ENCODE assay signal across 8 mouse cellular contexts in the genomic region with DNA sequence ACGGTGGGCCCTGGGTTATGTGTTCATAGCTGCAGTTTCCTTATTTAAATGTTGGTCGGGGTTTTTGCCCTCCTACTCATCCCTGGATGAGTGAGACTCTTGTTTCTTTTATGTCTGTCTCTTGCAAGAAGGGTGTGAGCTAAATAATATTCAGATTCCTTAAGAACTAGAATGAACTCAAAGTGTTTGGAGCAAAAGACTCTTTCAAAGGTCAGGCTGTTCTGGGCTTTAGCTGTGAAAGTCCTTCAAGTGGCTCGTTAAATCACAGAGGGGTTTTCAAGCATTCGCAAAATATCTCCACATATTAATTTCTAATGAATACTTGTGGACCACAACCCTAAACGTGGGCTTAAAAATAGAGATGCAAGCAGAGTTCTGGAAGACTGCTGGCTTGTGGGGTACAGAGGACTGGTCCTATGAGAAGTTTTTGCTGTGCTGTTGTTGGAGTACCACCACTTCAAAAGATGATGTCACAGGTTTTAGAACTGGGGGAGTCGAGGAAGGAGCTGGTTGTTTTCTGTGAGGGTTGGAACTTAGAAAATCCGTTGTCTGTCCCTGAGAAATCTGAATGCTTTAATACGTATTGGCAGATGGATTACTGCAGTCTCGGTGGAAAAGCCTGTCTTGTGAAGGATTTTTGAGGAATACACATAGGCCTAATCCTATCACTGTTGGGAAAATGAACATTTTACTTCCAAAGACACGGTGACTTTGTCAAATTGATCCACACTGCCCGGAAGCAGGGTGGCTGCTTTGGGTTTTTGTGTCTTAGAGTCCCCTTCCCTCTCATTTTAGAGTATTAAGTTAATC. TPM values are rescaled to one million over a fixed set of nuclear protein-coding genes. Genes with fewer than 3 reads are reported as not detected.
A peak's percentile ranks its signal among the peaks of the same experiment; 100 is the strongest.
DNase-seq lines count a peak whose midpoint lies in the region; ATAC-seq and TF ChIP-seq lines count a peak whose summit lies in the region.

No protein-coding gene starts in this region.

- H3K27ac ChIP-seq in forebrain, postnatal 0 days (ENCODE audit: low read depth, low read length), result peak overlapping the region; percentile 100
- H3K27ac ChIP-seq in liver, embryonic 12.5 days, result peak overlapping the region; percentile 92; the same call in 1 of the 2 replicates

- no peak for ATAC-seq in erythroblast, adult 5-6 weeks (replicated peaks; ENCODE audit: low FRiP score, poor library complexity, severe bottlenecking)
- ATAC-seq in forebrain, postnatal 0 days, result no peak
- no peak for ATAC-seq in liver, embryonic 12.5 days

- peak overlapping the region; percentile 87 for H3K9ac ChIP-seq in forebrain, postnatal 0 days
- H3K9ac ChIP-seq in liver, embryonic 12.5 days, result peak overlapping the region; percentile 86

- peak overlapping the region; percentile 65 for H3K4me3 ChIP-seq in erythroblast, embryonic 14.5 days (replicated peaks)
- peak overlapping the region; percentile 79 for H3K4me3 ChIP-seq in forebrain, postnatal 0 days (ENCODE audit: low read depth, low read length)
- peak overlapping the region; percentile 76 for H3K4me3 ChIP-seq in liver, embryonic 12.5 days

- peaks cover 3% of the 10 kb centered on the region; the same call in 1 of the 2 replicates for H3K9me3 ChIP-seq in erythroblast, embryonic 14.5 days (ENCODE audit: control insufficient read depth, low read length)
- no peaks in the 10 kb centered on the region for H3K9me3 ChIP-seq in forebrain, postnatal 0 days (ENCODE audit: low read length)
- H3K9me3 ChIP-seq in liver, embryonic 12.5 days (replicated peaks), result no peaks in the 10 kb centered on the region

- DNase-seq in A20 (ENCODE audit: low read depth, low spot score), result peak; percentile 77
- DNase-seq in forebrain, postnatal 0 days, result peak; percentile 39
- DNase-seq in adrenal gland, postnatal 36 days, result no peak
- no peak for DNase-seq in left cerebral cortex, adult 9 months (ENCODE audit: low spot score in 2 of 2)
- DNase-seq in natural killer cell, adult 2 months (ENCODE audit: low spot score in 2 of 2), result no peak

- peaks cover 11% of the 10 kb centered on the region for H3K4me1 ChIP-seq in erythroblast, embryonic 14.5 days (ENCODE audit: control insufficient read depth)
- 0 out of 2 replicates have a peak, but pooled peaks cover 3% of the 10 kb centered on the region for H3K4me1 ChIP-seq in forebrain, postnatal 0 days (ENCODE audit: insufficient read depth)
- peaks cover 46% of the 10 kb centered on the region for H3K4me1 ChIP-seq in liver, embryonic 12.5 days

- peaks cover 86% of the 10 kb centered on the region for H3K27me3 ChIP-seq in erythroblast, embryonic 14.5 days (ENCODE audit: control insufficient read depth)
- H3K27me3 ChIP-seq in forebrain, postnatal 0 days (ENCODE audit: insufficient read depth, low read length), result no peaks in the 10 kb centered on the region
- H3K27me3 ChIP-seq in liver, embryonic 12.5 days (replicated peaks), result peaks cover 78% of the 10 kb centered on the region

- H3K4me2 ChIP-seq in forebrain, postnatal 0 days (ENCODE audit: low read depth), result peak overlapping the region; percentile 87
- H3K4me2 ChIP-seq in liver, embryonic 12.5 days, result peak overlapping the region; percentile 98

- TF ChIP-seq CTCF in forebrain, postnatal 0 days (IDR thresholded peaks at IDR 0.05; ENCODE audit: low read depth), result no peak

- H3K36me3 ChIP-seq in erythroblast, embryonic 14.5 days (ENCODE audit: control insufficient read depth), result no peaks in the 10 kb centered on the region
- H3K36me3 ChIP-seq in forebrain, postnatal 0 days (ENCODE audit: insufficient read depth), result no peaks in the 10 kb centered on the region
- H3K36me3 ChIP-seq in liver, embryonic 12.5 days, result no peaks in the 10 kb centered on the region

- WGBS in forebrain, postnatal 0 days, result 22% methylated on average over 11 of the region's 11 CpGs
- 42% methylated on average over 11 of the region's 11 CpGs for WGBS in liver, embryonic 12.5 days (ENCODE audit: insufficient replicate concordance)

RNA-seq across cellular contexts. Expression of a gene that starts 1.7 kb away (rescaled TPM):
- polyA plus RNA-seq in erythroblast, embryonic 14.5 days (2012), result 0.02 and 0.04 TPM in 2 replicates
- total RNA-seq in erythroblast, adult 5-6 weeks (2015; ENCODE audit: low replicate concordance), result 5.2 and 7.9 TPM in 2 replicates
- total RNA-seq in erythroblast, adult 5-6 weeks (2017; ENCODE audit: low replicate concordance), result 3.7 and 4.2 TPM in 2 replicates
- total RNA-seq in forebrain, postnatal 0 days (2014; rRNA removed), result 7.5 and 9.2 TPM in 2 replicates
- 0.69 and 0.92 TPM in 2 replicates for polyA plus RNA-seq in forebrain, postnatal 0 days (2015; fragmentation: Nextera tagmentation; extraction: Ambion mirVana)
- polyA plus RNA-seq in liver, embryonic 12.5 days (2016; fragmentation: Nextera tagmentation; extraction: Ambion mirVana), result 0.12 and 0.19 TPM in 2 replicates
- 10 to 100 TPM; 24.6 to 68.8 TPM for total RNA-seq in adrenal gland, postnatal 36 days (2021)

RNA-seq across cellular contexts. Expression of a gene that starts 2.1 kb away (rescaled TPM):
- not detected in 2 replicates for polyA plus RNA-seq in erythroblast, embryonic 14.5 days (2012)
- total RNA-seq in erythroblast, adult 5-6 weeks (2015; ENCODE audit: low replicate concordance), result not detected in 2 replicates
- not detected in 2 replicates for total RNA-seq in erythroblast, adult 5-6 weeks (2017; ENCODE audit: low replicate concordance)
- not detected in 2 replicates for total RNA-seq in forebrain, postnatal 0 days (2014; rRNA removed)
- not detected in 2 replicates for polyA plus RNA-seq in forebrain, postnatal 0 days (2015; fragmentation: Nextera tagmentation; extraction: Ambion mirVana)
- polyA plus RNA-seq in liver, embryonic 12.5 days (2016; fragmentation: Nextera tagmentation; extraction: Ambion mirVana), result not detected in 2 replicates
- total RNA-seq in adrenal gland, postnatal 36 days (2021), result not detected

RNA-seq across cellular contexts. Expression of a gene that starts 58.2 kb away (rescaled TPM):
- polyA plus RNA-seq in erythroblast, embryonic 14.5 days (2012), result not detected in 2 replicates
- not detected in 2 replicates for total RNA-seq in erythroblast, adult 5-6 weeks (2015; ENCODE audit: low replicate concordance)
- not detected in 2 replicates for total RNA-seq in erythroblast, adult 5-6 weeks (2017; ENCODE audit: low replicate concordance)
- total RNA-seq in forebrain, postnatal 0 days (2014; rRNA removed), result 0.38 and 0.62 TPM in 2 replicates
- polyA plus RNA-seq in forebrain, postnatal 0 days (2015; fragmentation: Nextera tagmentation; extraction: Ambion mirVana), result 0.24 and 0.36 TPM in 2 replicates
- polyA plus RNA-seq in liver, embryonic 12.5 days (2016; fragmentation: Nextera tagmentation; extraction: Ambion mirVana), result not detected in 2 replicates
- total RNA-seq in adrenal gland, postnatal 36 days (2021), result not detected

Comparison
In these comparisons a context has a peak if more than half of its experiments do, and no peak if none do; other contexts are left out.
1. DNase-seq: peak in A20 (single experiment) and forebrain, postnatal 0 days (single experiment); none in adrenal gland, postnatal 36 days (0 of 2), left cerebral cortex, adult 9 months (0 of 2) and natural killer cell, adult 2 months (0 of 2).
2. Peak in every context shown above with its lines, with median percentiles within 50 percentile points of each other: H3K4me3 ChIP-seq.